Mouse (Mus musculus): ENCODE measurements at regions not wholly inside any gene's neighbourhood (a gene's known extent, or its start where the extent isn't known, plus 50 kb on each side); places are given as distances from the start of the nearest gene placed in this dataset.
A peak's percentile ranks its signal among the peaks of the same experiment; 100 is the strongest.

- Histone ChIP-seq H3K36me3 (ENCODE audit: control insufficient read depth, insufficient read depth, low read length) (no peaks in the 10 kb centered on the region), H3K4me3 (ENCODE audit: low read depth, low read length) (no peak overlapping the region), H3K4me2 (no peak overlapping the region), H3K9me3 (ENCODE audit: control insufficient read depth, low read length) (no peaks in the 10 kb centered on the region), H3K4me1 (replicated peaks; ENCODE audit: control insufficient read depth, insufficient read depth, low read length) (no peaks in the 10 kb centered on the region), H3K27me3 (replicated peaks; ENCODE audit: control insufficient read depth, insufficient read depth, low read length) (no peaks in the 10 kb centered on the region), H3K27ac (ENCODE audit: low read depth, low read length) (no peak overlapping the region), H3K9ac (ENCODE audit: low read depth, low read length) (no peak overlapping the region)
- WGBS = 74% methylated on average over 4 of the region's 4 CpGs
- no peak for ATAC-seq (replicated peaks; ENCODE audit: low FRiP score)
- DNase-seq (ENCODE audit: low spot score) = no peak
Measured at GRCm38 (mm10) chr12:15965921-15966320, 149.2 kb upstream of the Trib2 start.

- no peak overlapping the region for H3K4me2 ChIP-seq
- H3K27me3 ChIP-seq (replicated peaks; ENCODE audit: control insufficient read depth, insufficient read depth, low read length) = no peaks in the 10 kb centered on the region
- DNase-seq (ENCODE audit: low spot score) = no peak
- no peak for ATAC-seq (replicated peaks; ENCODE audit: low FRiP score)
- no peak overlapping the region for H3K4me3 ChIP-seq (ENCODE audit: low read depth, low read length)
- no peak overlapping the region for H3K9ac ChIP-seq (ENCODE audit: low read depth, low read length)
- no peaks in the 10 kb centered on the region for H3K36me3 ChIP-seq (ENCODE audit: control insufficient read depth, insufficient read depth, low read length)
- H3K4me1 ChIP-seq (replicated peaks; ENCODE audit: control insufficient read depth, insufficient read depth, low read length) = no peaks in the 10 kb centered on the region
- no peak overlapping the region for H3K27ac ChIP-seq (ENCODE audit: low read depth, low read length)
- WGBS = 68% methylated on average over 4 of the region's 4 CpGs
- no peaks in the 10 kb centered on the region for H3K9me3 ChIP-seq (ENCODE audit: control insufficient read depth, low read length)
Measured at GRCm38 (mm10) chr12:15964073-15964472, 147.4 kb upstream of the Trib2 start.

GRCm38 (mm10) chr12:15961834-15962233, 145.1 kb upstream of the Trib2 start:
- 69% methylated on average over 2 of the region's 2 CpGs for WGBS
- no peak overlapping the region for H3K4me2 ChIP-seq
- ATAC-seq (replicated peaks; ENCODE audit: low FRiP score) = peak; percentile 39; the same call in 1 of the 2 replicates
- H3K4me3 ChIP-seq (ENCODE audit: low read depth, low read length) = no peak overlapping the region
- H3K27ac ChIP-seq (ENCODE audit: low read depth, low read length) = no peak overlapping the region
- no peaks in the 10 kb centered on the region for H3K27me3 ChIP-seq (replicated peaks; ENCODE audit: control insufficient read depth, insufficient read depth, low read length)
- no peak overlapping the region for H3K9ac ChIP-seq (ENCODE audit: low read depth, low read length)
- no peaks in the 10 kb centered on the region for H3K36me3 ChIP-seq (ENCODE audit: control insufficient read depth, insufficient read depth, low read length)
- no peaks in the 10 kb centered on the region for H3K4me1 ChIP-seq (replicated peaks; ENCODE audit: control insufficient read depth, insufficient read depth, low read length)
- DNase-seq (ENCODE audit: low spot score) = no peak
- no peaks in the 10 kb centered on the region for H3K9me3 ChIP-seq (ENCODE audit: control insufficient read depth, low read length)

- Histone ChIP-seq H3K9ac (ENCODE audit: low read depth, low read length) (no peak overlapping the region), H3K4me1 (replicated peaks; ENCODE audit: control insufficient read depth, insufficient read depth, low read length) (no peaks in the 10 kb centered on the region), H3K27me3 (replicated peaks; ENCODE audit: control insufficient read depth, insufficient read depth, low read length) (no peaks in the 10 kb centered on the region), H3K36me3 (ENCODE audit: control insufficient read depth, insufficient read depth, low read length) (no peaks in the 10 kb centered on the region), H3K9me3 (ENCODE audit: control insufficient read depth, low read length) (no peaks in the 10 kb centered on the region), H3K4me2 (no peak overlapping the region), H3K4me3 (ENCODE audit: low read depth, low read length) (no peak overlapping the region), H3K27ac (ENCODE audit: low read depth, low read length) (no peak overlapping the region)
- 64% methylated on average over 8 of the region's 8 CpGs for WGBS
- DNase-seq (ENCODE audit: low spot score) = no peak
- ATAC-seq (replicated peaks; ENCODE audit: low FRiP score) = no peak
Measured at GRCm38 (mm10) chr12:15937443-15938237, 120.9 kb upstream of the Trib2 start.

GRCm38 (mm10) chr12:15932067-15932466, 115.3 kb upstream of the Trib2 start:
- no peak overlapping the region for H3K27ac ChIP-seq (ENCODE audit: low read depth, low read length)
- no peaks in the 10 kb centered on the region for H3K4me1 ChIP-seq (replicated peaks; ENCODE audit: control insufficient read depth, insufficient read depth, low read length)
- no peak for DNase-seq (ENCODE audit: low spot score)
- H3K36me3 ChIP-seq (ENCODE audit: control insufficient read depth, insufficient read depth, low read length) = no peaks in the 10 kb centered on the region
- H3K4me3 ChIP-seq (ENCODE audit: low read depth, low read length) = no peak overlapping the region
- no peak for ATAC-seq (replicated peaks; ENCODE audit: low FRiP score)
- WGBS = 83% methylated on average over 4 of the region's 4 CpGs
- no peaks in the 10 kb centered on the region for H3K27me3 ChIP-seq (replicated peaks; ENCODE audit: control insufficient read depth, insufficient read depth, low read length)
- H3K9ac ChIP-seq (ENCODE audit: low read depth, low read length) = no peak overlapping the region
- no peaks in the 10 kb centered on the region for H3K9me3 ChIP-seq (ENCODE audit: control insufficient read depth, low read length)
- no peak overlapping the region for H3K4me2 ChIP-seq

GRCm38 (mm10) chr12:15931535-15931934, 114.8 kb upstream of the Trib2 start:
- no peak overlapping the region for H3K27ac ChIP-seq (ENCODE audit: low read depth, low read length)
- WGBS = 87% methylated on average over 4 of the region's 4 CpGs
- H3K36me3 ChIP-seq (ENCODE audit: control insufficient read depth, insufficient read depth, low read length) = no peaks in the 10 kb centered on the region
- no peaks in the 10 kb centered on the region for H3K9me3 ChIP-seq (ENCODE audit: control insufficient read depth, low read length)
- H3K9ac ChIP-seq (ENCODE audit: low read depth, low read length) = no peak overlapping the region
- DNase-seq (ENCODE audit: low spot score) = no peak
- no peak overlapping the region for H3K4me3 ChIP-seq (ENCODE audit: low read depth, low read length)
- H3K4me1 ChIP-seq (replicated peaks; ENCODE audit: control insufficient read depth, insufficient read depth, low read length) = no peaks in the 10 kb centered on the region
- H3K27me3 ChIP-seq (replicated peaks; ENCODE audit: control insufficient read depth, insufficient read depth, low read length) = no peaks in the 10 kb centered on the region
- no peak overlapping the region for H3K4me2 ChIP-seq
- no peak for ATAC-seq (replicated peaks; ENCODE audit: low FRiP score)

- no peaks in the 10 kb centered on the region for H3K36me3 ChIP-seq (ENCODE audit: control insufficient read depth, insufficient read depth, low read length)
- no peak overlapping the region for H3K27ac ChIP-seq (ENCODE audit: low read depth, low read length)
- H3K9ac ChIP-seq (ENCODE audit: low read depth, low read length) = no peak overlapping the region
- H3K9me3 ChIP-seq (ENCODE audit: control insufficient read depth, low read length) = no peaks in the 10 kb centered on the region
- 83% methylated on average over 3 of the region's 3 CpGs for WGBS
- no peak overlapping the region for H3K4me2 ChIP-seq
- no peak overlapping the region for H3K4me3 ChIP-seq (ENCODE audit: low read depth, low read length)
- H3K4me1 ChIP-seq (replicated peaks; ENCODE audit: control insufficient read depth, insufficient read depth, low read length) = no peaks in the 10 kb centered on the region
- no peaks in the 10 kb centered on the region for H3K27me3 ChIP-seq (replicated peaks; ENCODE audit: control insufficient read depth, insufficient read depth, low read length)
- ATAC-seq (replicated peaks; ENCODE audit: low FRiP score) (no peak), DNase-seq (ENCODE audit: low spot score) (no peak)
Measured at GRCm38 (mm10) chr12:15930155-15930554, 113.4 kb upstream of the Trib2 start.

GRCm38 (mm10) chr12:15929541-15929940, 112.8 kb upstream of the Trib2 start:
- H3K9me3 ChIP-seq (ENCODE audit: control insufficient read depth, low read length) = no peaks in the 10 kb centered on the region
- H3K4me1 ChIP-seq (replicated peaks; ENCODE audit: control insufficient read depth, insufficient read depth, low read length) = no peaks in the 10 kb centered on the region
- no peak overlapping the region for H3K9ac ChIP-seq (ENCODE audit: low read depth, low read length)
- H3K4me3 ChIP-seq (ENCODE audit: low read depth, low read length) = no peak overlapping the region
- DNase-seq (ENCODE audit: low spot score) = no peak
- no peak overlapping the region for H3K27ac ChIP-seq (ENCODE audit: low read depth, low read length)
- 79% methylated on average over 1 of the region's 1 CpGs for WGBS
- H3K4me2 ChIP-seq = no peak overlapping the region
- ATAC-seq (replicated peaks; ENCODE audit: low FRiP score) = no peak
- no peaks in the 10 kb centered on the region for H3K27me3 ChIP-seq (replicated peaks; ENCODE audit: control insufficient read depth, insufficient read depth, low read length)
- H3K36me3 ChIP-seq (ENCODE audit: control insufficient read depth, insufficient read depth, low read length) = no peaks in the 10 kb centered on the region

GRCm38 (mm10) chr12:15918291-15918690, 101.6 kb upstream of the Trib2 start:
- ATAC-seq (replicated peaks; ENCODE audit: low FRiP score) = no peak
- WGBS = 80% methylated on average over 1 of the region's 1 CpGs
- Histone ChIP-seq H3K27me3 (replicated peaks; ENCODE audit: control insufficient read depth, insufficient read depth, low read length) (no peaks in the 10 kb centered on the region), H3K9ac (ENCODE audit: low read depth, low read length) (no peak overlapping the region), H3K27ac (ENCODE audit: low read depth, low read length) (no peak overlapping the region), H3K4me3 (ENCODE audit: low read depth, low read length) (no peak overlapping the region), H3K9me3 (ENCODE audit: control insufficient read depth, low read length) (no peaks in the 10 kb centered on the region), H3K4me1 (replicated peaks; ENCODE audit: control insufficient read depth, insufficient read depth, low read length) (no peaks in the 10 kb centered on the region), H3K4me2 (no peak overlapping the region), H3K36me3 (ENCODE audit: control insufficient read depth, insufficient read depth, low read length) (no peaks in the 10 kb centered on the region)
- no peak for DNase-seq (ENCODE audit: low spot score)
